Mouse (Mus musculus): Measurements from ENCODE around the gene Rab11fip3. TPM values are rescaled to one million over a fixed set of nuclear protein-coding genes. Genes with fewer than 3 reads are reported as not detected.

The Rab11fip3 gene
- polyA plus RNA-seq, 1 experiment from 2014 or later = 29.0 TPM

GRCm38 (mm10) chr17:26032037-26032436, 37.3 kb downstream of the Rab11fip3 start:
- no peak overlapping the region for H3K9ac ChIP-seq (replicated peaks; ENCODE audit: low read depth, low read length)
- no peaks in the 10 kb centered on the region for H3K27me3 ChIP-seq (ENCODE audit: control insufficient read depth, insufficient read depth, low read length)
- no peak for ATAC-seq (ENCODE audit: low read depth)
- 94% methylated on average over 6 of the region's 6 CpGs for WGBS
- H3K4me2 ChIP-seq (ENCODE audit: low read depth, low read length) = no peak overlapping the region
- no peaks in the 10 kb centered on the region for H3K4me1 ChIP-seq (ENCODE audit: control insufficient read depth, insufficient read depth, low read length)
- no peak overlapping the region for H3K27ac ChIP-seq (ENCODE audit: low read depth, low read length)
- no peaks in the 10 kb centered on the region for H3K9me3 ChIP-seq (ENCODE audit: control insufficient read depth, low read length)
- no peaks in the 10 kb centered on the region; the same call in 1 of the 2 replicates for H3K36me3 ChIP-seq (ENCODE audit: control insufficient read depth, insufficient read depth, low read length)
- no peak overlapping the region for H3K4me3 ChIP-seq (ENCODE audit: low read depth, low read length)

- WGBS = 88% methylated on average over 5 of the region's 5 CpGs
- H3K27me3 ChIP-seq (ENCODE audit: control insufficient read depth, insufficient read depth, low read length) = no peaks in the 10 kb centered on the region
- H3K36me3 ChIP-seq (ENCODE audit: control insufficient read depth, insufficient read depth, low read length) = no peaks in the 10 kb centered on the region; the same call in 1 of the 2 replicates
Observed at GRCm38 (mm10) chr17:26031583-26031982, 37.8 kb downstream of the Rab11fip3 start.

GRCm38 (mm10) chr17:26028261-26028660, 41.1 kb downstream of the Rab11fip3 start:
- Histone ChIP-seq H3K9me3 (ENCODE audit: control insufficient read depth, low read length) (no peaks in the 10 kb centered on the region), H3K4me3 (ENCODE audit: low read depth, low read length) (no peak overlapping the region), H3K4me2 (ENCODE audit: low read depth, low read length) (no peak overlapping the region), H3K27ac (ENCODE audit: low read depth, low read length) (no peak overlapping the region), H3K36me3 (ENCODE audit: control insufficient read depth, insufficient read depth, low read length) (no peaks in the 10 kb centered on the region; the same call in 1 of the 2 replicates), H3K27me3 (ENCODE audit: control insufficient read depth, insufficient read depth, low read length) (no peaks in the 10 kb centered on the region), H3K4me1 (ENCODE audit: control insufficient read depth, insufficient read depth, low read length) (no peaks in the 10 kb centered on the region), H3K9ac (replicated peaks; ENCODE audit: low read depth, low read length) (no peak overlapping the region)
- no peak for ATAC-seq (ENCODE audit: low read depth)
- 74% methylated on average over 4 of the region's 4 CpGs for WGBS

More at GRCm38 (mm10) chr17:26031583-26031982, 37.8 kb downstream of the Rab11fip3 start:
- Histone ChIP-seq H3K4me2 (ENCODE audit: low read depth, low read length) (no peak overlapping the region), H3K9ac (replicated peaks; ENCODE audit: low read depth, low read length) (no peak overlapping the region), H3K27ac (ENCODE audit: low read depth, low read length) (no peak overlapping the region), H3K4me1 (ENCODE audit: control insufficient read depth, insufficient read depth, low read length) (no peaks in the 10 kb centered on the region), H3K9me3 (ENCODE audit: control insufficient read depth, low read length) (no peaks in the 10 kb centered on the region), H3K4me3 (ENCODE audit: low read depth, low read length) (no peak overlapping the region)
- no peak for ATAC-seq (ENCODE audit: low read depth)

GRCm38 (mm10) chr17:26024674-26025073, 44.7 kb downstream of the Rab11fip3 start:
- Histone ChIP-seq H3K27me3 (ENCODE audit: control insufficient read depth, insufficient read depth, low read length) (no peaks in the 10 kb centered on the region), H3K4me3 (ENCODE audit: low read depth, low read length) (no peak overlapping the region), H3K36me3 (ENCODE audit: control insufficient read depth, insufficient read depth, low read length) (no peaks in the 10 kb centered on the region), H3K9ac (replicated peaks; ENCODE audit: low read depth, low read length) (no peak overlapping the region), H3K4me1 (ENCODE audit: control insufficient read depth, insufficient read depth, low read length) (no peaks in the 10 kb centered on the region), H3K9me3 (ENCODE audit: control insufficient read depth, low read length) (no peaks in the 10 kb centered on the region), H3K4me2 (ENCODE audit: low read depth, low read length) (no peak overlapping the region), H3K27ac (ENCODE audit: low read depth, low read length) (no peak overlapping the region)
- WGBS = 97% methylated on average over 9 of the region's 9 CpGs
- ATAC-seq (ENCODE audit: low read depth) = no peak

GRCm38 (mm10) chr17:26023966-26024365, 45.4 kb downstream of the Rab11fip3 start:
- Histone ChIP-seq H3K4me1 (ENCODE audit: control insufficient read depth, insufficient read depth, low read length) (no peaks in the 10 kb centered on the region), H3K9me3 (ENCODE audit: control insufficient read depth, low read length) (no peaks in the 10 kb centered on the region), H3K9ac (replicated peaks; ENCODE audit: low read depth, low read length) (no peak overlapping the region), H3K4me3 (ENCODE audit: low read depth, low read length) (no peak overlapping the region), H3K27ac (ENCODE audit: low read depth, low read length) (no peak overlapping the region), H3K36me3 (ENCODE audit: control insufficient read depth, insufficient read depth, low read length) (no peaks in the 10 kb centered on the region), H3K4me2 (ENCODE audit: low read depth, low read length) (no peak overlapping the region), H3K27me3 (ENCODE audit: control insufficient read depth, insufficient read depth, low read length) (no peaks in the 10 kb centered on the region)
- 89% methylated on average over 8 of the region's 8 CpGs for WGBS
- no peak for ATAC-seq (ENCODE audit: low read depth)

GRCm38 (mm10) chr17:26023181-26023580, 46.2 kb downstream of the Rab11fip3 start:
- ATAC-seq (ENCODE audit: low read depth) = no peak
- no peak overlapping the region for H3K27ac ChIP-seq (ENCODE audit: low read depth, low read length)
- H3K4me3 ChIP-seq (ENCODE audit: low read depth, low read length) = no peak overlapping the region
- H3K4me2 ChIP-seq (ENCODE audit: low read depth, low read length) = no peak overlapping the region
- WGBS = 96% methylated on average over 5 of the region's 5 CpGs
- H3K9ac ChIP-seq (replicated peaks; ENCODE audit: low read depth, low read length) = no peak overlapping the region
- H3K36me3 ChIP-seq (ENCODE audit: control insufficient read depth, insufficient read depth, low read length) = no peaks in the 10 kb centered on the region
- H3K27me3 ChIP-seq (ENCODE audit: control insufficient read depth, insufficient read depth, low read length) = no peaks in the 10 kb centered on the region
- no peaks in the 10 kb centered on the region for H3K9me3 ChIP-seq (ENCODE audit: control insufficient read depth, low read length)
- H3K4me1 ChIP-seq (ENCODE audit: control insufficient read depth, insufficient read depth, low read length) = no peaks in the 10 kb centered on the region

GRCm38 (mm10) chr17:26021728-26022341, 47.5 kb downstream of the Rab11fip3 start:
- WGBS = 83% methylated on average over 9 of the region's 9 CpGs
- Histone ChIP-seq H3K27ac (ENCODE audit: low read depth, low read length) (no peak overlapping the region), H3K9ac (replicated peaks; ENCODE audit: low read depth, low read length) (no peak overlapping the region), H3K4me1 (ENCODE audit: control insufficient read depth, insufficient read depth, low read length) (no peaks in the 10 kb centered on the region), H3K27me3 (ENCODE audit: control insufficient read depth, insufficient read depth, low read length) (no peaks in the 10 kb centered on the region), H3K36me3 (ENCODE audit: control insufficient read depth, insufficient read depth, low read length) (no peaks in the 10 kb centered on the region), H3K4me3 (ENCODE audit: low read depth, low read length) (no peak overlapping the region), H3K9me3 (ENCODE audit: control insufficient read depth, low read length) (no peaks in the 10 kb centered on the region), H3K4me2 (ENCODE audit: low read depth, low read length) (no peak overlapping the region)
- no peak for ATAC-seq (ENCODE audit: low read depth)

GRCm38 (mm10) chr17:26020848-26021347, 48.5 kb downstream of the Rab11fip3 start:
- Histone ChIP-seq H3K27ac (ENCODE audit: low read depth, low read length) (no peak overlapping the region), H3K4me3 (ENCODE audit: low read depth, low read length) (no peak overlapping the region), H3K27me3 (ENCODE audit: control insufficient read depth, insufficient read depth, low read length) (no peaks in the 10 kb centered on the region), H3K9ac (replicated peaks; ENCODE audit: low read depth, low read length) (no peak overlapping the region), H3K36me3 (ENCODE audit: control insufficient read depth, insufficient read depth, low read length) (no peaks in the 10 kb centered on the region), H3K4me2 (ENCODE audit: low read depth, low read length) (no peak overlapping the region), H3K9me3 (ENCODE audit: control insufficient read depth, low read length) (no peaks in the 10 kb centered on the region), H3K4me1 (ENCODE audit: control insufficient read depth, insufficient read depth, low read length) (no peaks in the 10 kb centered on the region)
- WGBS = 91% methylated on average over 7 of the region's 7 CpGs
- no peak for ATAC-seq (ENCODE audit: low read depth)

GRCm38 (mm10) chr17:26018388-26018787, 51.0 kb downstream of the Rab11fip3 start:
- no peaks in the 10 kb centered on the region for H3K4me1 ChIP-seq (ENCODE audit: control insufficient read depth, insufficient read depth, low read length)
- H3K27ac ChIP-seq (ENCODE audit: low read depth, low read length) = no peak overlapping the region
- H3K36me3 ChIP-seq (ENCODE audit: control insufficient read depth, insufficient read depth, low read length) = peaks cover 11% of the 10 kb centered on the region
- WGBS = 79% methylated on average over 3 of the region's 3 CpGs
- no peaks in the 10 kb centered on the region for H3K27me3 ChIP-seq (ENCODE audit: control insufficient read depth, insufficient read depth, low read length)
- no peak overlapping the region for H3K4me3 ChIP-seq (ENCODE audit: low read depth, low read length)
- ATAC-seq (ENCODE audit: low read depth) = no peak
- H3K4me2 ChIP-seq (ENCODE audit: low read depth, low read length) = no peak overlapping the region
- no peak overlapping the region for H3K9ac ChIP-seq (replicated peaks; ENCODE audit: low read depth, low read length)
- no peaks in the 10 kb centered on the region for H3K9me3 ChIP-seq (ENCODE audit: control insufficient read depth, low read length)
